Mouse (Mus musculus) lung, adult 2 months (tissue): ENCODE results near the gene Pitpnm3.
A peak's percentile ranks its signal among the peaks of the same experiment; 100 is the strongest.

ENCODE experiments used
- CTCF ChIP-seq: fragments of 200-500 bp; IDR thresholded peaks from 2 replicates; pipeline ENCODE4 v1.5.1; 2011; ENCODE audit warnings: mild to moderate bottlenecking, low read length, control low read depth; ENCODE audit not compliant: insufficient read depth
- POLR2A ChIP-seq: fragments of 200-500 bp; IDR thresholded peaks from 2 replicates; pipeline ENCODE4 v1.6.1; 2011; ENCODE audit warnings: low read depth, mild to moderate bottlenecking, control low read depth, low read length, borderline replicate concordance; ENCODE audit errors: extremely low read depth

- TF ChIP-seq CTCF (peak; percentile 93), POLR2A (no peak)
These were observed 82.9 kb downstream of the Pitpnm3 start for GRCm38 (mm10) chr11:72052636-72053035.
